In genomic region chr1:180299697-180300096, GRCm38 (mm10) we compare ENCODE assay signal across 25 mouse cellular contexts.
"Had no signal": no experiment of that assay in that cellular context is flagged by ENCODE, and none has a peak within 500 bp of the region (broad histone marks: within the 10 kb centered on the region; RNA-seq: fewer than 3 reads in every experiment).

No protein-coding gene starts in this region.

- ATAC-seq: hindbrain, postnatal 0 days; intestine, embryonic 16.5 days had no signal

- H3K27me3 ChIP-seq: heart, embryonic 13.5 days; heart, embryonic 15.5 days; hindbrain, embryonic 15.5 days; kidney, embryonic 15.5 days; limb, embryonic 13.5 days; limb, embryonic 15.5 days; liver, embryonic 13.5 days had no signal

- H3K4me1 ChIP-seq: hindbrain, embryonic 15.5 days had no signal

- H3K27ac ChIP-seq: heart, adult 2 months; heart, embryonic 13.5 days; heart, embryonic 15.5 days; hindbrain, embryonic 13.5 days; hindbrain, embryonic 15.5 days; hindbrain, postnatal 0 days; kidney, embryonic 15.5 days; kidney, postnatal 0 days; limb, embryonic 13.5 days; limb, embryonic 15.5 days; liver, embryonic 13.5 days had no signal

- H3K9ac ChIP-seq: heart, embryonic 13.5 days; heart, embryonic 15.5 days; hindbrain, embryonic 13.5 days; hindbrain, embryonic 15.5 days; kidney, embryonic 15.5 days; limb, embryonic 13.5 days; limb, embryonic 15.5 days; liver, embryonic 13.5 days had no signal

- H3K36me3 ChIP-seq: heart, embryonic 13.5 days; heart, embryonic 15.5 days; hindbrain, embryonic 13.5 days; hindbrain, embryonic 15.5 days; kidney, embryonic 15.5 days; limb, embryonic 13.5 days; limb, embryonic 15.5 days; liver, embryonic 13.5 days had no signal

- DNase-seq: gastrocnemius, postnatal 14 days; gastrocnemius, postnatal 36 days; heart, adult 11 months; heart, adult 2 months; heart, postnatal 14 days; heart, postnatal 36 days; kidney, adult 11 months; kidney, adult 2 months; kidney, adult 9 months; kidney, postnatal 14 days; kidney, postnatal 36 days; layer of hippocampus, adult 9-11 months; layer of hippocampus, postnatal 36 days; left cerebral cortex, postnatal 4 days; liver, embryonic 13.5 days had no signal

- H3K4me3 ChIP-seq: heart, adult 2 months; heart, embryonic 13.5 days; heart, embryonic 15.5 days; hindbrain, embryonic 13.5 days; hindbrain, embryonic 15.5 days; kidney, embryonic 15.5 days; limb, embryonic 13.5 days; limb, embryonic 15.5 days; liver, embryonic 13.5 days had no signal
